Mouse (Mus musculus): ENCODE results near the gene Zfp287.

DNA sequence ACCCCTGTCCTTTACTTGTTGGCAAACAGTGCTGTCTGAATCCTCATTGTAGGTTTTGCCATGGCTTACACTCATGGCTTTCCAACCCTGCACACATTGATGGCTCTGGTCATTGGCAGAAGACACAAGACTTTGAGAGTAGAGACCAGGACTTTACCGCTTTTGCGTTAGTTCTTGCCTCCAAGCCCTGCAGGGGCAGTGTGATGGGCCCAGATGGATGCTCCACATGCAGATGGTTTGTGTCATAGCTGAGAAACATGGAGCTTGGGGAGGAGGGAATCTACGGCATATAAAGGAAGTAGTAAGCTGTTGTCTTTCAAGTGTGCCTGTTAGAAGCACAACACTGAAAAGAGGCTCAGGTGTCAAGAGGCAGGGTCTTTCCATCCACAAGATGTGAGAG is 79.6 kb downstream of the Zfp287 start:
- no peak for TF ChIP-seq CTCF (IDR thresholded peaks at IDR 0.05; ENCODE audit: insufficient read depth, low read length)
- no peak for TF ChIP-seq POLR2A (IDR thresholded peaks at IDR 0.05; ENCODE audit: borderline replicate concordance, extremely low read depth, low read depth, low read length)
